Mouse (Mus musculus) layer of hippocampus, adult 11-12 months (tissue): ENCODE data around the gene Gm26602.

Experiments used
- DNase-seq: peaks from one replicate; pipeline ENCODE4 v3.0.0; 2022; ENCODE audit warnings: low spot score

Gm26602 gene

GRCm38 (mm10) chr10:79917532-79918100 lies 7.0 kb downstream of the Gm26602 start:
- no peak for DNase-seq

GRCm38 (mm10) chr10:79918231-79919078 lies 7.8 kb downstream of the Gm26602 start:
- DNase-seq = no peak

GRCm38 (mm10) chr10:79919251-79919849 lies 8.7 kb downstream of the Gm26602 start:
- DNase-seq = no peak

- DNase-seq = no peak
These were observed 9.6 kb downstream of the Gm26602 start for GRCm38 (mm10) chr10:79920056-79920890.

- DNase-seq = no peak
These were observed 10.4 kb downstream of the Gm26602 start, which contains the start of gene R3hdm4 for GRCm38 (mm10) chr10:79920958-79921535. Gene R3hdm4, minus strand, starts transcription at chr10:79921208.

- no peak for DNase-seq
These were observed 10.9 kb downstream of the Gm26602 start for GRCm38 (mm10) chr10:79921572-79921971.

- DNase-seq = peak; percentile 97
These were observed 14.5 kb downstream of the Gm26602 start for GRCm38 (mm10) chr10:79924998-79925784.

GRCm38 (mm10) chr10:79925785-79926490 lies 15.3 kb downstream of the Gm26602 start:
- DNase-seq = no peak

GRCm38 (mm10) chr10:79926491-79927323 lies 16.1 kb downstream of the Gm26602 start, which contains the start of gene Arid3a:
Gene Arid3a, plus strand, starts transcription at chr10:79927043.
- peak; percentile 85 for DNase-seq

- peak; percentile 59 for DNase-seq
These were observed 16.8 kb downstream of the Gm26602 start for GRCm38 (mm10) chr10:79927324-79928029.

- no peak for DNase-seq
These were observed 17.5 kb downstream of the Gm26602 start for GRCm38 (mm10) chr10:79928030-79928694.

GRCm38 (mm10) chr10:79928907-79929701 lies 18.4 kb downstream of the Gm26602 start:
- no peak for DNase-seq

GRCm38 (mm10) chr10:79929967-79930825 lies 19.5 kb downstream of the Gm26602 start:
- no peak for DNase-seq

GRCm38 (mm10) chr10:79930826-79931186 lies 20.1 kb downstream of the Gm26602 start:
- DNase-seq = no peak

- no peak for DNase-seq
These were observed 21.1 kb downstream of the Gm26602 start for GRCm38 (mm10) chr10:79931797-79932196.

- peak; percentile 55 for DNase-seq
These were observed 22.1 kb downstream of the Gm26602 start for GRCm38 (mm10) chr10:79932736-79933135.
